Mouse (Mus musculus): ENCODE results near the gene Olfr1361.

Gene Olfr1361

DNA sequence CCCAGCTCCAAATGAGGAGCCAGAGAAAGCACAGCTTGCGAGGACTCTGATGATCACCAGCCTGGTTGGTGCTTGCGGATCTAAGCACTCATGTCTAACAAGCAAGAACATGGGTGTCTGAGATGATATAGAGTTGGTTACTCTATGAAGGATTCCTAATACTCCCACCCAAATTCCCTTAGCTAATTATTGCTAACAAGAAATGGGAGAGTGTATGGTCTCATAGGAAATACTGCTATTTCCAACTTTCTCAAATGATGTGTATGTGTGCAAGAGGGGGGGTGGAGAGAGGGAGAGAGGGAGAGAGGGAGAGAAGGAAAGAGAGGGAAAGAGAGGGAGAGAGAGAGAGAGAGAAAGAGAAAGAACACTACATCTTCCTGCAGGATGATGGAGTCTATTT lies at the start of gene Olfr1361:
Gene Olfr1361 (minus strand): TSS at position 101 of the 400 bp plus-strand sequence.
- no peak for DNase-seq (ENCODE audit: low read depth, low spot score)

DNA sequence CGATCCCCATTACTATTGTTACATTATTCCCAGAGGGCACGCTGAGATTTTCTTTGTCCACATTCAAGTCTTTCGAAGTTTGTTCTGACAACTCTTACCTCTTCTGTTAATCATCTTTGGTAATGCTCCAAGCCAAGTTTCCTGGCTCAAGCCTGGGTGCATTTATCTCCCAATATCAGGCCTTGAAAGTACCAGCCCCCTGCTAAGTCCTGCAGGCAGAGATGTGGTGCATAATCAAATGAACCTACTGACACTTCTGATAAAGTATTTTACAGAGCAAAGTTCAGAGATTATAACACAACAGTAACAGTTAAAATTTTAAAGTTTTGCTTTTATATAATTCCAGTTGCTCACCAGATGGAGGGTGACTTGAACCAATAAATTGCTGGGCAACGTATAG lies 48.5 kb upstream of the Olfr1361 start:
- no peak for DNase-seq (ENCODE audit: low read depth, low spot score)

GRCm38 (mm10) chr13:21710821-21711525 lies 47.8 kb upstream of the Olfr1361 start:
- peak; percentile 60 for DNase-seq (ENCODE audit: low read depth, low spot score)

DNA sequence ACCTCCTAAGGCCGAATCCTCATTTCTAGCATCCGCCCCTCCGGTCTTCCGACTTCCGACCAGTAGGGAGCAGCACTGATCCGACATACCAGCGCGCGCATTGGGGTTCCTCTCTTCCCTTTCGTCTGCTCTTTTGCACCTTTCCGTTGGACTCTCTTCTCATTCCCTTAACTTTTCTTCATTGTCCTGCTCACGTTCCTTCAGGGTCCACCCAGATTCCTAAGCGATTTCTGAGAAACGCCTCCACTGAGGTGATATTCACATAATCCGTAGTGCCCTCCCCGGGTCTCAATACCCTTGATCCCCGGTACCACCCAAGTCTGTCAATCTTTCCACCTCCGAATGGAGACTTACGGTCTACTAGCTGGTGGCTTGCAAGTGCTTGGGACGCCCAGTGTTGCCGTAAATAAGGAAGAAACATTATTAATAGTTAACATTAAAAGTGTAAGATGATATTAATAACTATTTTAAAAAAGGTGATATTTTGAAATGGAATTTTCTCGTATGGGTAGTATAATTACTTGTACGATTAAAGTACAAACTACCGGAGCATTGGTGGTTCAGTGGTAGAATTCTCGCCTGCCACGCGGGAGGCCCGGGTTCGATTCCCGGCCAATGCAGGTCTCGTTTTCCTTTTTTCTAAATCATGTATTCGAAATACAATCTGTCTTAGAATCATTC lies 47.0 kb upstream of the Olfr1361 start:
- DNase-seq (ENCODE audit: low read depth, low spot score) = peak; percentile 87

DNA sequence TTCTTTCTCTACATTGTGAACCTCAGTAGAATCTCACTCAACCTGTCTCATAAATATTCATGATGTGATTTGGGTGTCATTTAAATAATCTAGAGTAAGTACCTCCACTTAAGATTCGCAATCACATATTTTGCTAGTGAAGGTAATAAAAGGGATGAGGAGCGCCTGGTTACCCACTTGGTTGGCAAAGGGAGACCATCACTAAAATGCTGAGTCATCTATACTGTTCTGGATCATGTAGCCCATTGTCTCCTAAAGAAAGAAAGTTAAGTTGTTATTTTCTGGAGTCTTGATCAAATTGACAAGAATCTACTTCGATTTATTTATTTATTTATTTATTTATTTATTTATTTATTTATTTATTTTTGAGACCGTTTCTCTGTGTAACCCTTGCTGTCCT lies 43.5 kb upstream of the Olfr1361 start:
- no peak for DNase-seq (ENCODE audit: low read depth, low spot score)

GRCm38 (mm10) chr13:21697811-21698210 lies 34.6 kb upstream of the Olfr1361 start, which contains the start of gene Olfr1359:
Gene Olfr1359 (plus strand): TSS chr13:21698111.
- no peak for DNase-seq (ENCODE audit: low read depth, low spot score)

DNA sequence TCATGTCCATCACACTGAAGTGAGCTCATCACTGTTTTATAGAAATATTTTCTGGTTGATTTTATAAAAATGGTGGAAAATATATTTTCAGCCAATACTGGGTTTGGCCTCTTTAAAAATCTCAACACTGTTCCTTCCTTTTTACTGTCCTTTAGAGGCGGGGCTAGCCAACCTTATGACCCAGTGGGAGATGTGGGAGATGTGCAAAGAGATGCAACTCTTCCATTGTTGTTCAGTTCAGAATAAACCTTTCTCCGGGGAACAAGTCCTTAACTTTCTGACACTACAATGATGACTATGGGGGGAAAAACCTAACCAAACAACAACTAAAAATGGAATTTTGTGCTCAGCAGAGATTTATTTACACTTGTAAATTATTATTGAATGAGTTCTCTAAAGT lies 14.1 kb upstream of the Olfr1361 start, which contains the start of gene Olfr1360:
Gene Olfr1360 (minus strand): TSS at position 101 of the 400 bp plus-strand sequence.
- no peak for DNase-seq (ENCODE audit: low read depth, low spot score)

DNA sequence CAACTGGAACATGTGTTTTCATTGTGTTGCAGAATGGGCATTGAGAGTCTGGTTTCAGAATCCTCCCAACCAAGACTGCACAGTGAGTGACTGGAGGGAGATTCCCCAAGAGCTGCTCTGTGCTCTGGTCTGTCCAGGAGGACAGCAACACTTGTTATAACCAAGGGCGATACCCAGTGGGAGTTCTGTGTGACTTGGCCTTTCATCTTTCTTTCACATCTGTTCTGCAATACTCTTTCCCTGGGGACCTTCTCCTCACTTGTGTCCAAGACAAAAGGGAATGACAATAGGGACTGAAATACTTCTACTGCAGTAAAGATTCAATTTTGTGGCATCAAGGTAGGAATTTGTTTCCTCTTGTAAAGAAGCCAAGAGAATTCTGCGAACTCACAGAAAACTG lies 20.8 kb downstream of the Olfr1361 start, which contains the start of gene Olfr11:
Gene Olfr11 (minus strand): TSS at position 101 of the 400 bp plus-strand sequence.
- no peak for DNase-seq (ENCODE audit: low read depth, low spot score)

- no peak for DNase-seq (ENCODE audit: low read depth, low spot score)
Measured at GRCm38 (mm10) chr13:21613922-21614321, 49.3 kb downstream of the Olfr1361 start, which contains the start of gene Olfr1362. Gene Olfr1362 (minus strand): TSS chr13:21614022.
